Mouse (Mus musculus): ENCODE measurements around the gene Ttyh3.

- TF ChIP-seq MEF2A (IDR thresholded peaks at IDR 0.05; ENCODE audit: extremely low read depth, insufficient replicate concordance, low read depth, low read length, poor library complexity, severe bottlenecking) (no peak), EP300 (IDR thresholded peaks at IDR 0.05; ENCODE audit: low read depth in 1 of 2, low read length in 2 of 2) (no peak), HCFC1 (IDR thresholded peaks at IDR 0.05; ENCODE audit: low read depth, low read length) (no peak), ZNF384 (IDR thresholded peaks at IDR 0.05; ENCODE audit: low read depth, low read length) (no peak), ZC3H11A (IDR thresholded peaks at IDR 0.05; ENCODE audit: low read depth, low read length) (no peak), POLR2A (IDR thresholded peaks at IDR 0.05; ENCODE audit: control insufficient read depth in 1 of 2, insufficient read depth in 1 of 2, low read depth in 1 of 2, low read length in 2 of 2, poor library complexity in 1 of 2) (no peak), ELF1 (IDR thresholded peaks at IDR 0.05; ENCODE audit: low read depth, low read length) (no peak), TBP (IDR thresholded peaks at IDR 0.05; ENCODE audit: low read depth, low read length) (no peak), TAL1 (IDR thresholded peaks at IDR 0.05; ENCODE audit: low read length) (no peak), CTCF (IDR thresholded peaks at IDR 0.05 in 2 of 3, conservative IDR thresholded peaks at IDR 0.05 in 1 of 3; ENCODE audit: control insufficient read depth in 1 of 3, insufficient read depth in 1 of 3, low read depth in 2 of 3, low read length in 3 of 3, poor library complexity in 1 of 3, severe bottlenecking in 1 of 3) (no peak), MAX (IDR thresholded peaks at IDR 0.05; ENCODE audit: low read length) (no peak), BHLHE40 (IDR thresholded peaks at IDR 0.05; ENCODE audit: borderline replicate concordance, low read depth, low read length) (no peak), CHD1 (IDR thresholded peaks at IDR 0.05; ENCODE audit: low read depth, low read length) (no peak)
Measured at GRCm38 (mm10) chr5:140677137-140677536, 28.3 kb upstream of the Ttyh3 start.
